Comparison of ENCODE assay signal across 19 mouse cellular contexts in genomic region chr17:64511139-64511779, GRCm38 (mm10).
DNase-seq lines count a peak whose midpoint lies in the region; ATAC-seq lines count a peak whose summit lies in the region.
"Had no signal": no experiment of that assay in that cellular context is flagged by ENCODE, and none has a peak within 500 bp of the region (broad histone marks: within the 10 kb centered on the region; RNA-seq: fewer than 3 reads in every experiment).

No protein-coding gene starts in this region.

- intact Hi-C loops in left cerebral cortex, postnatal 14 days (cut with DNase I) = no loop called here

- ATAC-seq in frontal cortex, adult (ENCODE audit: low TSS enrichment) = peak; percentile 77
- ATAC-seq: forebrain, embryonic 14.5 days; hindbrain, embryonic 16.5 days; inflammation-experienced regulatory T-cells, adult 6 months; Patski had no signal

- DNase-seq in frontal cortex, postnatal 25 days (ENCODE audit: low spot score in 2 of 2) = no peak
- DNase-seq in left cerebral cortex, postnatal 14 days (ENCODE audit: low spot score in 2 of 2) = peak; percentile 37 to 48
- no peak for DNase-seq in left cerebral cortex, adult 18-20 months (ENCODE audit: low spot score in 2 of 2)
- DNase-seq in right cerebral cortex, adult 18-20 months = peak; percentile 27
- DNase-seq in right cerebral cortex, postnatal 14 days = no peak
- DNase-seq in brain, embryonic 18.5 days (ENCODE audit: low read depth, low spot score) = peak; percentile 26
- DNase-seq in spleen, postnatal 10 days (ENCODE audit: low spot score in 2 of 2) = no peak
- DNase-seq: adrenal gland, postnatal 10 days; B cell, adult 2 months; cerebellum, adult 18-20 months; cerebellum, adult 9-10 months; cerebellum, postnatal 14 days; gastrocnemius, adult 2 months; gastrocnemius, postnatal 14 days had no signal

Comparison
In these comparisons a context has a peak if more than half of its experiments do, and no peak if none do; other contexts are left out.
1. DNase-seq: peak in left cerebral cortex, postnatal 14 days (2 of 2), right cerebral cortex, adult 18-20 months (single experiment) and brain, embryonic 18.5 days (single experiment); none in frontal cortex, postnatal 25 days (0 of 2), left cerebral cortex, adult 18-20 months (0 of 2), right cerebral cortex, postnatal 14 days (single experiment) and spleen, postnatal 10 days (0 of 2).